Mouse (Mus musculus) midbrain, embryonic 16.5 days (tissue): ENCODE measurements around the gene Mfsd10. TPM values are rescaled to one million over a fixed set of nuclear protein-coding genes. Genes with fewer than 3 reads are reported as not detected.
"Not testable (repeated sequence)": the region's sequence is repeated elsewhere in the genome, so short reads cannot be mapped to it uniquely, and the experiment has no call there.

Source experiments
- ATAC-seq: fragments of 200-750 bp; cut with Nextera tagmentation; 2 replicates; pipeline ENCODE4 v1.8.0; 2017; ENCODE audit warnings: moderate TSS enrichment
- H3K27ac ChIP-seq: fragments of 300-500 bp; sonication (generic); 2 replicates; pipeline ENCODE4 v1.5.1; 2014; ENCODE audit warnings: mild to moderate bottlenecking, low read length, mixed read lengths
- H3K27me3 ChIP-seq: fragments of 300-500 bp; sonication (generic); 2 replicates; pipeline ENCODE4 v1.6.1; 2014; ENCODE audit warnings: low read depth, low read length, mixed read lengths; ENCODE audit not compliant: control insufficient read depth, insufficient read depth
- H3K36me3 ChIP-seq: fragments of 300-500 bp; sonication (generic); 2 replicates; pipeline ENCODE4 v1.6.1; 2014; ENCODE audit warnings: mild to moderate bottlenecking, low read length, moderate library complexity, mixed read lengths; ENCODE audit not compliant: control insufficient read depth, insufficient read depth
- H3K4me1 ChIP-seq: fragments of 300-500 bp; sonication (generic); 2 replicates; pipeline ENCODE4 v1.6.1; 2014; ENCODE audit warnings: mild to moderate bottlenecking, low read length, mixed read lengths; ENCODE audit not compliant: control insufficient read depth, insufficient read depth
- H3K4me2 ChIP-seq: fragments of 300-500 bp; sonication (generic); 2 replicates; pipeline ENCODE4 v1.6.1; 2014; ENCODE audit warnings: mild to moderate bottlenecking, low read length, mixed read lengths
- H3K4me3 ChIP-seq: fragments of 300-500 bp; sonication (generic); 2 replicates; pipeline ENCODE4 v1.5.1; 2014; ENCODE audit warnings: low read depth, mild to moderate bottlenecking, low read length, moderate library complexity, mixed read lengths
- H3K9ac ChIP-seq: fragments of 300-500 bp; sonication (generic); 2 replicates; pipeline ENCODE4 v1.6.1; 2014; ENCODE audit warnings: low read depth, low read length, mixed read lengths
- H3K9me3 ChIP-seq: fragments of 300-500 bp; sonication (generic); replicated peaks from 2 replicates; pipeline ENCODE4 v1.6.1; 2014; ENCODE audit warnings: mild to moderate bottlenecking, low read length, mixed read lengths; ENCODE audit not compliant: control insufficient read depth, poor library complexity, severe bottlenecking
- WGBS: fragments of 180-500 bp; shearing (Covaris S2); extraction: QIAGEN DNeasy Blood & Tissue Kit; methylation state at CpG from one replicate; pipeline ENCODE4 v1.1.7; 2014; 5-methylcytosine and 5-hydroxymethylcytosine counted together
- polyA plus RNA-seq: library from polyadenylated mRNA; unstranded; fragments of >200 nt; fragmentation: Nextera tagmentation; extraction: Ambion mirVana; gene quantifications from 2 replicates; pipeline ENCODE4 v1.2.1, GENCODE M21; 2015

The Mfsd10 gene
- polyA plus RNA-seq, 1 experiment from 2014 or later: 110 TPM

- no peak overlapping the region for H3K27ac ChIP-seq
- no peak overlapping the region for H3K4me2 ChIP-seq
- H3K27me3 ChIP-seq: no peaks in the 10 kb centered on the region
- 100% methylated on average over 2 of the region's 2 CpGs for WGBS
- no peak for ATAC-seq
- peaks cover 11% of the 10 kb centered on the region for H3K4me1 ChIP-seq
- H3K9ac ChIP-seq: no peak overlapping the region
- H3K36me3 ChIP-seq: peaks cover 39% of the 10 kb centered on the region
- H3K9me3 ChIP-seq: no peaks in the 10 kb centered on the region
- no peak overlapping the region for H3K4me3 ChIP-seq
Measured at GRCm38 (mm10) chr5:34632996-34633395, 4.0 kb downstream of the Mfsd10 start.

GRCm38 (mm10) chr5:34609966-34610365 lies 27.0 kb downstream of the Mfsd10 start:
- Histone ChIP-seq H3K27ac (no peak overlapping the region), H3K27me3 (no peaks in the 10 kb centered on the region), H3K36me3 (peaks cover 43% of the 10 kb centered on the region), H3K4me2 (no peak overlapping the region), H3K4me3 (no peak overlapping the region), H3K9ac (no peak overlapping the region), H3K9me3 (no peaks in the 10 kb centered on the region), H3K4me1 (no peaks in the 10 kb centered on the region)
- WGBS: 95% methylated on average over 4 of the region's 4 CpGs
- no peak for ATAC-seq

GRCm38 (mm10) chr5:34608226-34608625 lies 28.8 kb downstream of the Mfsd10 start:
- no peaks in the 10 kb centered on the region for H3K9me3 ChIP-seq
- H3K4me1 ChIP-seq: no peaks in the 10 kb centered on the region
- H3K9ac ChIP-seq: no peak overlapping the region
- ATAC-seq: no peak
- 81% methylated on average over 3 of the region's 3 CpGs for WGBS
- H3K27ac ChIP-seq: no peak overlapping the region
- no peaks in the 10 kb centered on the region for H3K27me3 ChIP-seq
- H3K4me2 ChIP-seq: no peak overlapping the region
- no peak overlapping the region for H3K4me3 ChIP-seq
- peaks cover 31% of the 10 kb centered on the region for H3K36me3 ChIP-seq

- Histone ChIP-seq H3K27ac (no peak overlapping the region), H3K4me2 (no peak overlapping the region), H3K9ac (no peak overlapping the region), H3K4me3 (no peak overlapping the region), H3K36me3 (peaks cover 28% of the 10 kb centered on the region), H3K4me1 (no peaks in the 10 kb centered on the region), H3K27me3 (no peaks in the 10 kb centered on the region), H3K9me3 (no peaks in the 10 kb centered on the region)
- ATAC-seq: no peak
- WGBS: 87% methylated on average over 8 of the region's 8 CpGs
Measured at GRCm38 (mm10) chr5:34607100-34607880, 29.7 kb downstream of the Mfsd10 start.

GRCm38 (mm10) chr5:34604576-34604975 lies 32.4 kb downstream of the Mfsd10 start:
- over 99% methylated on average over 5 of the region's 5 CpGs for WGBS
- no peak overlapping the region for H3K27ac ChIP-seq
- H3K9ac ChIP-seq: no peak overlapping the region
- no peaks in the 10 kb centered on the region for H3K9me3 ChIP-seq
- no peak for ATAC-seq
- peaks cover 15% of the 10 kb centered on the region for H3K36me3 ChIP-seq
- H3K4me3 ChIP-seq: no peak overlapping the region
- H3K27me3 ChIP-seq: no peaks in the 10 kb centered on the region
- H3K4me2 ChIP-seq: no peak overlapping the region
- no peaks in the 10 kb centered on the region for H3K4me1 ChIP-seq

- no peak overlapping the region for H3K4me2 ChIP-seq
- no peak overlapping the region for H3K4me3 ChIP-seq
- 95% methylated on average over 9 of the region's 9 CpGs for WGBS
- no peaks in the 10 kb centered on the region for H3K9me3 ChIP-seq
- ATAC-seq: no peak
- no peaks in the 10 kb centered on the region for H3K27me3 ChIP-seq
- peaks cover 3% of the 10 kb centered on the region; the same call in 1 of the 2 replicates for H3K36me3 ChIP-seq
- H3K9ac ChIP-seq: no peak overlapping the region
- peaks cover 10% of the 10 kb centered on the region for H3K4me1 ChIP-seq
- no peak overlapping the region for H3K27ac ChIP-seq
Measured at GRCm38 (mm10) chr5:34593202-34593727, 43.7 kb downstream of the Mfsd10 start.

GRCm38 (mm10) chr5:34592666-34593065 lies 44.3 kb downstream of the Mfsd10 start:
- no peak for ATAC-seq
- H3K27me3 ChIP-seq: no peaks in the 10 kb centered on the region
- peaks cover 10% of the 10 kb centered on the region for H3K4me1 ChIP-seq
- H3K9me3 ChIP-seq: no peaks in the 10 kb centered on the region
- H3K4me3 ChIP-seq: no peak overlapping the region
- no peak overlapping the region for H3K4me2 ChIP-seq
- H3K9ac ChIP-seq: no peak overlapping the region
- H3K27ac ChIP-seq: no peak overlapping the region
- H3K36me3 ChIP-seq: peaks cover 3% of the 10 kb centered on the region; the same call in 1 of the 2 replicates
- 92% methylated on average over 6 of the region's 6 CpGs for WGBS

GRCm38 (mm10) chr5:34592224-34592623 lies 44.8 kb downstream of the Mfsd10 start:
- H3K36me3 ChIP-seq, ATAC-seq: not testable (repeated sequence)

GRCm38 (mm10) chr5:34591388-34592004 lies 45.5 kb downstream of the Mfsd10 start:
- no peak for ATAC-seq
- Histone ChIP-seq H3K36me3 (peaks cover 3% of the 10 kb centered on the region; the same call in 1 of the 2 replicates), H3K27me3 (no peaks in the 10 kb centered on the region), H3K4me1 (peaks cover 17% of the 10 kb centered on the region), H3K4me3 (no peak overlapping the region), H3K9ac (no peak overlapping the region), H3K9me3 (no peaks in the 10 kb centered on the region), H3K4me2 (no peak overlapping the region), H3K27ac (no peak overlapping the region)
- WGBS: 16% methylated on average over 5 of the region's 5 CpGs

More at GRCm38 (mm10) chr5:34592224-34592623, 44.8 kb downstream of the Mfsd10 start:
- not testable (repeated sequence) for H3K9me3 ChIP-seq, H3K9ac ChIP-seq, H3K4me3 ChIP-seq, H3K27me3 ChIP-seq, H3K4me2 ChIP-seq, H3K27ac ChIP-seq
- H3K4me1 ChIP-seq: peaks cover 13% of the 10 kb centered on the region
- WGBS: 71% methylated on average over 5 of the region's 5 CpGs
